Mouse (Mus musculus) myocyte (in vitro differentiated cells): ENCODE results near the gene Ldhd.
A peak's percentile ranks its signal among the peaks of the same experiment; 100 is the strongest.

Experiments
- E2F4 ChIP-seq: IDR thresholded peaks from one replicate; pipeline ENCODE4 v1.6.1; 2011; ENCODE audit warnings: mild to moderate bottlenecking, control low read depth, moderate library complexity; ENCODE audit not compliant: insufficient read depth
- MYOD1 ChIP-seq, 3 experiments: IDR thresholded peaks; one replicate each; pipeline ENCODE4 v1.6.1; 2011; ENCODE audit warnings: control low read depth in 2 of 3, low read depth in 2 of 3, mild to moderate bottlenecking in 2 of 3, moderate library complexity in 1 of 3; ENCODE audit not compliant: insufficient read length in 2 of 3, control insufficient read depth in 1 of 3
- POLR2A ChIP-seq: IDR thresholded peaks from one replicate; pipeline ENCODE4 v1.6.1; 2011; ENCODE audit warnings: low read depth, mild to moderate bottlenecking, control low read depth, moderate library complexity; ENCODE audit not compliant: insufficient read length
- POLR2AphosphoS2 ChIP-seq: IDR thresholded peaks from one replicate; pipeline ENCODE4 v1.6.1; 2011; ENCODE audit warnings: low read depth, control low read depth; ENCODE audit not compliant: insufficient read length
- REST ChIP-seq: IDR thresholded peaks from one replicate; pipeline ENCODE4 v1.6.1; 2011; ENCODE audit warnings: mild to moderate bottlenecking, control low read depth, moderate library complexity; ENCODE audit not compliant: insufficient read depth, insufficient read length
- USF1 ChIP-seq: IDR thresholded peaks from one replicate; pipeline ENCODE4 v1.6.1; 2011; ENCODE audit warnings: low read depth, mild to moderate bottlenecking, control low read depth, moderate library complexity

DNA sequence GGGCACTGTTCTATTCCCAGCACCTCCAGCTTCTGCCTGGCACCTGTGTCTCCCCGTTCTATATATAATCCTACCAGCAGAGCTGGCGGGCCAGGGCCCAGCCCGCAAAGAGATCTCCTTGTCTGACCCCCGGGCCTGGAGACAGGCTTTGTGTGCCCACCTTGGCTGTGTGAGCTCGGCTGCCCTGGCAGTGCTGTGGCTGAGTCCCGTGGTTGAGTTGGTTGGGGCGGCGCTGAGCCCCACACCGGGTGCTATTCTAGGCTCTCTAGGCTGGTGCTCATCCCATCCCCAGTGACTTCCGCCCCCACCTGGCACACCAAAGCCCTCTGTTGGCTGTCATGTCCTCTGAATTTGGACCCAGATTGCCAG, 5.3 kb downstream of the Ldhd start:
- no peak for TF ChIP-seq REST
- TF ChIP-seq POLR2A, result no peak
- no peak for TF ChIP-seq E2F4
- no peak for TF ChIP-seq POLR2AphosphoS2
- TF ChIP-seq MYOD1 (IDR thresholded peaks at IDR 0.05; ENCODE audit: control insufficient read depth in 1 of 3, insufficient read length in 2 of 3, low read depth in 2 of 3), result peak in 1 of 3 experiments; percentile 16
- TF ChIP-seq USF1, result no peak
